ENCODE assay signal across 12 mouse cellular contexts in genomic region chr12:3886601-3887000, GRCm38 (mm10).
A peak's percentile ranks its signal among the peaks of the same experiment; 100 is the strongest.
DNase-seq lines count a peak whose midpoint lies in the region; ATAC-seq and TF ChIP-seq lines count a peak whose summit lies in the region.
"Had no signal": no experiment of that assay in that cellular context is flagged by ENCODE, and none has a peak within 500 bp of the region (broad histone marks: within the 10 kb centered on the region; RNA-seq: fewer than 3 reads in every experiment).

No protein-coding gene starts in this region.

- H3K27ac ChIP-seq in layer of hippocampus, adult 2 months = peak overlapping the region; percentile 92
- peak overlapping the region; percentile 77; the same call in 1 of the 2 replicates for H3K27ac ChIP-seq in embryonic facial prominence, embryonic 14.5 days (replicated peaks; ENCODE audit: low read depth, low read length)
- peak overlapping the region; percentile 90 for H3K27ac ChIP-seq in forebrain, postnatal 0 days (ENCODE audit: low read depth, low read length)
- H3K27ac ChIP-seq in midbrain, embryonic 16.5 days (ENCODE audit: low read length) = peak overlapping the region; percentile 96

- H3K4me3 ChIP-seq in layer of hippocampus, adult 2 months = no peak overlapping the region
- H3K4me3 ChIP-seq in embryonic facial prominence, embryonic 14.5 days (ENCODE audit: low read depth, low read length) = no peak overlapping the region
- H3K4me3 ChIP-seq in forebrain, postnatal 0 days (ENCODE audit: low read depth, low read length) = no peak overlapping the region
- no peak overlapping the region for H3K4me3 ChIP-seq in midbrain, embryonic 16.5 days (ENCODE audit: low read depth, low read length)
- H3K4me3 ChIP-seq: neural tube, embryonic 12.5 days had no signal

- WGBS in embryonic facial prominence, embryonic 14.5 days = 48% methylated on average over 2 of the region's 2 CpGs
- 37% methylated on average over 2 of the region's 2 CpGs for whole genome bisulfite sequencing in forebrain, postnatal 0 days
- WGBS in midbrain, embryonic 16.5 days = 25% methylated on average over 2 of the region's 2 CpGs

- no peak for ATAC-seq in embryonic facial prominence, embryonic 14.5 days (ENCODE audit: low read depth)
- no peak for ATAC-seq in forebrain, postnatal 0 days
- ATAC-seq in midbrain, embryonic 16.5 days = no peak
- no peak for ATAC-seq in granulocyte monocyte progenitor cell, adult 5-6 weeks (replicated peaks; ENCODE audit: poor library complexity, severe bottlenecking)

- no peaks in the 10 kb centered on the region for H3K27me3 ChIP-seq in embryonic facial prominence, embryonic 14.5 days (replicated peaks; ENCODE audit: control insufficient read depth, insufficient read depth, low read length)
- H3K27me3 ChIP-seq in forebrain, postnatal 0 days (ENCODE audit: insufficient read depth, low read length) = no peaks in the 10 kb centered on the region
- no peaks in the 10 kb centered on the region for H3K27me3 ChIP-seq in midbrain, embryonic 16.5 days (ENCODE audit: control insufficient read depth, insufficient read depth, low read depth, low read length)
- H3K27me3 ChIP-seq: neural tube, embryonic 12.5 days had no signal

- no peak for TF ChIP-seq CTCF in layer of hippocampus, adult 2 months (conservative IDR thresholded peaks at IDR 0.05)
- TF ChIP-seq CTCF in forebrain, postnatal 0 days (IDR thresholded peaks at IDR 0.05; ENCODE audit: low read depth) = no peak

- peaks cover 56% of the 10 kb centered on the region for H3K36me3 ChIP-seq in embryonic facial prominence, embryonic 14.5 days (ENCODE audit: control insufficient read depth, insufficient read depth, low read length)
- H3K36me3 ChIP-seq in forebrain, postnatal 0 days (ENCODE audit: insufficient read depth) = peaks cover 7% of the 10 kb centered on the region
- peaks cover 2% of the 10 kb centered on the region; the same call in 1 of the 2 replicates for H3K36me3 ChIP-seq in midbrain, embryonic 16.5 days (ENCODE audit: control insufficient read depth, insufficient read depth, low read length)

- H3K9me3 ChIP-seq in embryonic facial prominence, embryonic 14.5 days (ENCODE audit: control insufficient read depth, low read length) = no peaks in the 10 kb centered on the region
- H3K9me3 ChIP-seq in forebrain, postnatal 0 days (ENCODE audit: low read length) = no peaks in the 10 kb centered on the region
- no peaks in the 10 kb centered on the region for H3K9me3 ChIP-seq in midbrain, embryonic 16.5 days (replicated peaks; ENCODE audit: control insufficient read depth, low read length, poor library complexity, severe bottlenecking)
- H3K9me3 ChIP-seq: neural tube, embryonic 12.5 days had no signal

- H3K4me1 ChIP-seq in embryonic facial prominence, embryonic 14.5 days (ENCODE audit: control insufficient read depth, insufficient read depth, low read length) = peaks cover 20% of the 10 kb centered on the region
- H3K4me1 ChIP-seq in forebrain, postnatal 0 days (ENCODE audit: insufficient read depth) = peaks cover 33% of the 10 kb centered on the region
- peaks cover 67% of the 10 kb centered on the region for H3K4me1 ChIP-seq in midbrain, embryonic 16.5 days (ENCODE audit: control insufficient read depth, insufficient read depth, low read length)

- no peak overlapping the region for H3K4me2 ChIP-seq in embryonic facial prominence, embryonic 14.5 days (ENCODE audit: low read depth, low read length)
- H3K4me2 ChIP-seq in forebrain, postnatal 0 days (ENCODE audit: low read depth) = no peak overlapping the region
- no peak overlapping the region for H3K4me2 ChIP-seq in midbrain, embryonic 16.5 days (ENCODE audit: low read length)

- DNase-seq in layer of hippocampus, adult 2 months (ENCODE audit: low spot score in 2 of 2) = no peak
- no peak for DNase-seq in layer of hippocampus, postnatal 25 days (ENCODE audit: extremely low spot score in 1 of 2, low spot score in 1 of 2)
- no peak for DNase-seq in embryonic facial prominence, embryonic 14.5 days (ENCODE audit: low spot score)
- no peak for DNase-seq in forebrain, postnatal 0 days
- no peak for DNase-seq in urinary bladder, postnatal 4 days (ENCODE audit: low spot score in 2 of 2)
- DNase-seq: adrenal gland, adult 2 months; kidney, postnatal 10 days; lung, postnatal 4 days; thymus, postnatal 25 days had no signal

- no peak overlapping the region for H3K9ac ChIP-seq in embryonic facial prominence, embryonic 14.5 days (ENCODE audit: low read depth, low read length)
- H3K9ac ChIP-seq in forebrain, postnatal 0 days = no peak overlapping the region
- H3K9ac ChIP-seq in midbrain, embryonic 16.5 days (ENCODE audit: low read depth, low read length) = no peak overlapping the region
